Mouse (Mus musculus) lung, adult 2 months (tissue): ENCODE results near the gene Hist1h2ah.

Experiments
- CTCF ChIP-seq: fragments of 200-500 bp; IDR thresholded peaks from 2 replicates; pipeline ENCODE4 v1.5.1; 2011; ENCODE audit warnings: mild to moderate bottlenecking, low read length, control low read depth; ENCODE audit not compliant: insufficient read depth
- POLR2A ChIP-seq: fragments of 200-500 bp; IDR thresholded peaks from 2 replicates; pipeline ENCODE4 v1.6.1; 2011; ENCODE audit warnings: low read depth, mild to moderate bottlenecking, control low read depth, low read length, borderline replicate concordance; ENCODE audit errors: extremely low read depth

GRCm38 (mm10) chr13:22028673-22029460 is 6.5 kb downstream of the Hist1h2ah start:
- TF ChIP-seq CTCF (peak; percentile 97), POLR2A (no peak)
